Mouse (Mus musculus) kidney, adult 9 months (tissue): ENCODE measurements at regions not wholly inside any gene's neighbourhood (a gene's known extent, or its start where the extent isn't known, plus 50 kb on each side); places are given as distances from the start of the nearest gene placed in this dataset.

Experiments used
- DNase-seq: peaks from one replicate; pipeline ENCODE4 v3.0.0; 2022

DNA sequence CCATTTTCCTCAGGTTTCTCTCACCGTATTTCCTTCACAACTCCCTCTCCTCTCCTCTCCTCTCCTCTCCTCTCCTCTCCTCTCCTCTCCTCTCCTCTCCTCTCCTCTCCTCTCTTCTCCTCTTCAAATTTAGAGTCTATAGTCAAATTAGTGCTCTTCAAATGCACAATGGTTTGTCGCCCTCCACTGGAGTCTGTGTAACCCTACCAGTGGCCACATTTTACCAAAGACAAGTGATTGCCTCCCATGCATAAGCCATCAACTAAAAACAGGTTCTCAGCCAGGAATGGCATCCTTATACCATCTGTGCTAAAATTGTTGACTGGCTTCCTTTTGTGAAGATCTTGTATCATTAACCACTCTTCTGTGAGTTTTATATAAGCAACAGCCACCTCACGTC, 979.5 kb upstream of the Adam24 start:
- DNase-seq, result peak; percentile 6

DNA sequence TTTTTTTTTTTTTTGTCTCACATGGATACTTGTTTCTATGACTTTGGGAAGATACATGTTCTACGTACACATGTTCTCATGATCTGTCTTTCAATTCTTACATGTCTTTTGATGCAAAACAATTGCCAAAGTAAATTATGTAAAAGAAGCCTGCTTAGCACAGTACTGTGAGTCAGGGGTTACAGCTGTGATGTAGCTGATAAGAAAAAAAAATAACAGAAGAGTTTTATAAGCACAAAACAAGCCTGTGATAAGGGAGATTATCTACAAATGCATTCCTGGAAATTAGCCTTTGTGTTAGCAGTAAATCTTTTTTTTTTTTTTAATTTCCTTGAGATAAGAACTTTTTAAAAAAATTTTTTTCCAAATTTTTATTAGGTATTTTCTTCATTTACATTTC, 969.0 kb upstream of the Adam24 start:
- DNase-seq, result no peak

DNA sequence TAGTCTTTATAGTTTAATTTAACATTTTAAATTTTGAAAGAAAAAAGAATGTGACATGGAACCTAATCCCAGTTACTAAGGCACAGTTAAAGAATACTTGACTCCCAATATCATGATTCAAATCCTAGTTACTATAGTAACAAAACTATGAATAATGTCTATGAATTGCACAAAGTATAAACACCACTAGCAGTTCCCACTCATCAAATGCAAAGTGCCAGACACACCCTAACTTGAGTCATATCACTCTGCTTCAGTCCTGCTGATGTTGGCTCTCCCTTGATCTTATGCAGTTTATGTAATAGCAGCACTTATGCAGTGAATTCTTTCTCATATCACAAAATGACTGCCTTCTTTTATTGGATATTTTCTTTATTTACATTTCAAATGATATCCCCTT, 932.5 kb upstream of the Adam24 start:
- no peak for DNase-seq

DNA sequence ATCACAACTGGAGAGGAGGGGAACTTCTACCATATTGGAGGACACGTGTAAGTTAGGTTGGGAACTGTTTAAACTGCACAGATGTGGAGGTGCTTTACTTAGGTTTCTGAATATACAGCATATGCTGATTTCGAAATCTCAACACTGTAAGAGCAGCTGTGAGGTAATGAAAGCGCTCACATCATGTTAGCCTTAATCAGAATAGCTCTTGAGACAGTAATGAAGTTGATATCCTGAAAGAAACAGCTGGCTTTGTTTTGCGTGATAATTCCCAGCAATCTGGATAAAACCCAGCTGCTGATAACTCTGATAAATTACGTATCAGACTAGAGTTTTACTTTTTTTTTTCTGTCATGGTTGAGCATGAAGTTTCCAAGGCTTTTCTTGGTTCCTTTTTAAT, 928.7 kb upstream of the Adam24 start:
- no peak for DNase-seq

DNA sequence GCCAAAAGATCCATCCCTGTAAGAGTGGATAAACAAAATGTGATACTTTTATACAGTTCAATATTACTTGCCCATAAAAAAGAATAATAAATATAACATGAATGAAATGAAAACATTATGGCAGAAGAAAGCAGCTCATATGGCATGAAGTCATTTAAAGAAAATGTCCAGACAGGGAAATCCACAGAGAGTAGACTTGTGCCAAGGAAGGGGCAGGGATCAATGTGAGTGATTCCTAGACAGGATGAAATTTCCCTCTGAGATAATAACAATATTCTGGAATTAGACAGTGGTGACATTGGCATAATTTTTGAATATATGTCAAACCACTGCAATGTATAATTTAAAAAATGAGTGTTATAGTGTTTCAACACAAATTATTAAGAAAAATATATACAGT, 915.0 kb upstream of the Adam24 start:
- DNase-seq, result no peak

DNA sequence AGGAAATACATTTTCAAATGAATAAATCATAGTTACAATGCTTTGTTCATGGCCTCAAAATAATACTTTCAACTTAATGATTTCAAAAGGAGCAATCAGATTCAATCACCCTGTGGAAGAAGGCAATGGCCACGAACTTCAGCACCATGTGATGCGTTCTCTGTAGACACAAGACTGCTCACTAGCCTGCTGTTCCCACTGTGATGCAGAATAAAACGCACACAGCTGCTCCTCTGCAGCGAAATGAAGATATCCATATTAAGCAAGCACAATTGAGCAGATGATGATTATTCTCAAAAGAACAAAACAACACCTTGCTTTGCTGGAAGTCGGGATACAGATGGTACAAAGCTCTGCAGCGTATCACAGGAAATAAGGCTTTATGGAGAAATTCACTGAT, 895.4 kb upstream of the Adam24 start:
- no peak for DNase-seq

DNA sequence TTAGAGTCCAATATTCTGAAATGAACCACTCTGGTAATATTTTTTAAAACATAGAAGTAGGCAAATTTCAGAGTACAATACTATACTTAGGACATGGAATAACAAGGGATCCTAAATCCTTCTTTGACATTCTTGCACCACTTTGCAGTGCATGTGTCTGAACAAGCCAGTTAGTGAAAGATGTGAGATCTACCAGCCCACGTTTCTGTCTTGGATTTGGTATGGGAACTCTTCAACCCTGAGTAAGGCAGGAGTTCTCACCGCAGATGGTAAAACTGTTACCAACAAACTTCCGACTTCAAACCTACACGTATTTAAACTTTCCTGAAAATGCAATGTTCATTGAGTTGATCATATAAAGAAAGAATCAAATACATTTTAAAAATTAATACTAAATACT, 894.7 kb upstream of the Adam24 start:
- DNase-seq, result no peak

DNA sequence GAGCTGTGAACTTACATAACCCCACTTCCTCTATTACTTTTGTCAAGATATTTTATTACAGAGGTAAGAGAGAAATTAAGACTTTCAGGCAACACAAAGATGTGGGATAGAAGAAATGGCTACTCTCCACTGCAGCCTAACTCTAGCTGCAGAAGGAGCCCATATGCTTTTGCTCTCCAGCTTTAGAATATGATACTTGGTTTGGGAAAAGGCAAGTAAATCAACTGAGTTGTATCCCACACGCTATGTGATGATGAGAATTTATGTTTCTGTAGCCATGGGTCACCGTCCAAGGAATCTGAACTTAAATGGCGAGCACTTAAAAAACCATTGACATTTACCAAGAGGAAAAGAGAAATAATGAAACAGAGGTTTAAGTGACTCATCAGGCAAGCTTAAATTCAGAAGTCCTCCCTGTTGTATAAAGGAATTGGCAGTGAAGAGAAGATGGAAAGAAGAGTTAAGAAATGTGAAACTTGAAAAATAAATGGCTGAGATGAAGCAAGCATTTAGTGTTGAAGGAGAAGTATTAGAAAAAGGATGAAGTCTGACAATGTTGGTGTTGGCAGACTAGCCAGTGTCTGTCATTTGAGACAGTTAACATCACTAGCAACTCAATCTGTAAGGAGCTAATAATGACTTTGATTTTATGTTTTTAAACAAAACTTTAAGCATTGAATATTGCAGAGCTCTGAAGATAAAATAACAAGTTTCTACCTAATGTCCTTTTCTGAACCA, 893.3 kb upstream of the Adam24 start:
- DNase-seq, result no peak

DNA sequence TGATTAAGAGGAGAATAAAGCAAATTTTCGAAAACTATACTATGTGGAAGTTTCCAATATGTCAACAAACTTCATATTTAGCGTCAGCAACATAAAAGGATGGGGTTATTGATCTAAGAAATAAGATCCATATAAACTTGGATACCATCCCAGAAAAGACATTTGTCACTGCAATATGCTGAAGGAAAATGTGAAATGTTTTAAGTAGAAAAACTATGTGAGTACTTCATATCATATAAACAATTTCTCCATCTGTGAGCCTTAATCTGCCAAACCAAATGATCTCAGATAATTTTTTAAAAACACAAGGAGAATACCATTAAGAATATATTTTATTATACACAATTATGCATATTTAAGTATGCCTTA, 892.7 kb upstream of the Adam24 start:
- DNase-seq, result no peak
